In the genomic region with DNA sequence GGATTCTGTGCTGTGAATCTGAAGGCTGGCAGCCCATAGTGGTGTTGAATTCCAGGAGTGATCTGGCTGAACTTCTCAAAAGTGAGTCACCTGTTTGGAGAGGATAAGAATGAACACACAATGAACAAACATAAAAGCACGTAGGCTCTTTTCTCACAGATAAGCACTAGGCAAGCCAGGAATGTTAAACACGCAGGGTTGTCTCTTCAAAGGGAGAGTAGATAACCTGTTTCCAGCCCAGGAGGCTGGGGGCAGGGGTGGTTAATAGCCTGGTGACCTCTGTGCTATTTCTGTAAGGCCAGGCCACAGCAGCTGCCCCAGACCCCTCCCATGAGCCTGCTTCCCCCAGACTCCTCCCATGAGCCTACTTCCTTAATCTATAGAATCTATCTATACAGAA, we compare ENCODE assay signal across 11 mouse cellular contexts. TPM values are rescaled to one million over a fixed set of nuclear protein-coding genes. Genes with fewer than 3 reads are reported as not detected.
A peak's percentile ranks its signal among the peaks of the same experiment; 100 is the strongest.
DNase-seq lines count a peak whose midpoint lies in the region; ATAC-seq and TF ChIP-seq lines count a peak whose summit lies in the region.
"Had no signal": no experiment of that assay in that cellular context is flagged by ENCODE, and none has a peak within 500 bp of the region (broad histone marks: within the 10 kb centered on the region; RNA-seq: fewer than 3 reads in every experiment).

No protein-coding gene starts in this region.

- H3K27me3 ChIP-seq in liver, embryonic 16.5 days (ENCODE audit: control insufficient read depth, insufficient read depth, low read depth, low read length) = no peaks in the 10 kb centered on the region
- H3K27me3 ChIP-seq in forebrain, embryonic 15.5 days = no peaks in the 10 kb centered on the region

- TF ChIP-seq CTCF in gastrocnemius, adult 2 months (IDR thresholded peaks at IDR 0.05) = no peak

- peaks cover 22% of the 10 kb centered on the region for H3K36me3 ChIP-seq in liver, embryonic 16.5 days (ENCODE audit: control insufficient read depth, insufficient read depth)
- peaks cover 56% of the 10 kb centered on the region; the same call in 1 of the 2 replicates for H3K36me3 ChIP-seq in forebrain, embryonic 15.5 days

- DNase-seq in gastrocnemius, adult 2 months = no peak
- DNase-seq in gastrocnemius, postnatal 36 days = no peak
- peak; percentile 41 for DNase-seq in R1 (ENCODE audit: low read depth, low spot score)
- DNase-seq in heart, postnatal 10 days = peak; percentile 61 to 62
- no peak for DNase-seq in right cerebral cortex, postnatal 25 days
- DNase-seq in thymus, adult 18-20 months = no peak
- DNase-seq: gastrocnemius, postnatal 10 days; midbrain, embryonic 14.5 days; retina, postnatal 1 day had no signal

- peak overlapping the region; percentile 72 for H3K4me3 ChIP-seq in gastrocnemius, adult 2 months
- no peak overlapping the region for H3K4me3 ChIP-seq in liver, embryonic 16.5 days (ENCODE audit: low read depth, low read length)
- no peak overlapping the region for H3K4me3 ChIP-seq in forebrain, embryonic 15.5 days

- peaks cover 6% of the 10 kb centered on the region; the same call in 1 of the 2 replicates for H3K9me3 ChIP-seq in liver, embryonic 16.5 days (replicated peaks; ENCODE audit: control insufficient read depth, low read length)
- peaks cover 11% of the 10 kb centered on the region for H3K9me3 ChIP-seq in forebrain, embryonic 15.5 days

- no peak overlapping the region for H3K9ac ChIP-seq in liver, embryonic 16.5 days (ENCODE audit: low read depth, low read length)
- H3K9ac ChIP-seq in forebrain, embryonic 15.5 days (replicated peaks) = no peak overlapping the region

- ATAC-seq in liver, embryonic 16.5 days (ENCODE audit: low read depth) = peak; percentile 84
- ATAC-seq in forebrain, embryonic 15.5 days (replicated peaks) = no peak

- H3K27ac ChIP-seq in gastrocnemius, adult 2 months = peak overlapping the region; percentile 96
- peak overlapping the region; percentile 68 for H3K27ac ChIP-seq in liver, embryonic 16.5 days (ENCODE audit: low read length)
- H3K27ac ChIP-seq in forebrain, embryonic 15.5 days (replicated peaks) = no peak overlapping the region

- 6% methylated on average over 2 of the region's 2 CpGs for WGBS in liver, embryonic 16.5 days (ENCODE audit: insufficient replicate concordance)
- WGBS in forebrain, embryonic 15.5 days = 74% methylated on average over 2 of the region's 2 CpGs

- peaks cover 28% of the 10 kb centered on the region for H3K4me1 ChIP-seq in liver, embryonic 16.5 days (ENCODE audit: control insufficient read depth, low read depth, low read length)
- H3K4me1 ChIP-seq in forebrain, embryonic 15.5 days = no peaks in the 10 kb centered on the region; the same call in 1 of the 2 replicates

- H3K4me2 ChIP-seq in liver, embryonic 16.5 days (ENCODE audit: low read depth, low read length) = no peak overlapping the region
- no peak overlapping the region for H3K4me2 ChIP-seq in forebrain, embryonic 15.5 days (replicated peaks)

- intact Hi-C loops in gastrocnemius, adult 2 months (cut with DNase I) = loop anchor here (5.0 kb wide), 1 partner anchor 52 kb away; no protein-coding TSS in a partner anchor
- intact Hi-C loops in gastrocnemius, postnatal 36 days (cut with DNase I) = no loop called here
- intact Hi-C loops in heart, postnatal 10 days (cut with DNase I) = loop anchor here (2.0 to 5.0 kb wide), 2 partner anchors 18 to 52 kb away; no protein-coding TSS in a partner anchor

RNA-seq across cellular contexts. Expression of gene Igf2r, which starts 29.1 kb away (rescaled TPM):
- 10 to 100 TPM; 36.9 to 46.7 TPM for total RNA-seq in gastrocnemius, adult 2 months (2021)
- total RNA-seq in gastrocnemius, postnatal 36 days (2021) = 10 to 100 TPM; 41.0 to 42.8 TPM
- total RNA-seq in heart, postnatal 10 days (2021) = 100 to 1,000 TPM; 180 to 214 TPM
- polyA plus RNA-seq in liver, embryonic 16.5 days (2015; fragmentation: Nextera tagmentation; extraction: Ambion mirVana) = 15.3 and 17.7 TPM in 2 replicates
- 10.8 and 11.0 TPM in 2 replicates for polyA plus RNA-seq in forebrain, embryonic 15.5 days (2015; fragmentation: Nextera tagmentation; extraction: Ambion mirVana)

Comparison
In these comparisons a context has a peak if more than half of its experiments do, and no peak if none do; other contexts are left out.
1. DNase-seq: peak in R1 (single experiment) and heart, postnatal 10 days (2 of 2); none in gastrocnemius, adult 2 months (single experiment), gastrocnemius, postnatal 36 days (0 of 2), right cerebral cortex, postnatal 25 days (single experiment) and thymus, adult 18-20 months (0 of 2).